Mouse (Mus musculus) midbrain, embryonic 14.5 days (tissue): ENCODE data around the gene Epm2aip1. TPM values are rescaled to one million over a fixed set of nuclear protein-coding genes. Genes with fewer than 3 reads are reported as not detected.

Experiments
- polyA plus RNA-seq: library from polyadenylated mRNA; unstranded; fragments of >200 nt; fragmentation: Nextera tagmentation; extraction: Ambion mirVana; gene quantifications from 2 replicates; pipeline ENCODE4 v1.2.1, GENCODE M21; 2014

Epm2aip1 gene
- polyA plus RNA-seq, 1 experiment from 2014 or later, result 93.4 TPM

Other genes with a start within 250 kb of the Epm2aip1 start
- 1.2 and 1.9 TPM in 2 replicates for gene Ccrl2, start 214.4 kb upstream of the Epm2aip1 start, polyA plus RNA-seq
- gene Lrrfip2, start 154.3 kb upstream of the Epm2aip1 start, polyA plus RNA-seq, result 45.1 and 50.7 TPM in 2 replicates
- 25.0 and 30.4 TPM in 2 replicates for gene Mlh1, start 138 bp upstream of the Epm2aip1 start, polyA plus RNA-seq
- gene Trank1, start 39.8 kb downstream of the Epm2aip1 start, polyA plus RNA-seq, result 14.2 and 18.1 TPM in 2 replicates
- 3.4 and 4.3 TPM in 2 replicates for gene Dclk3, start 167.2 kb downstream of the Epm2aip1 start, polyA plus RNA-seq